Mouse (Mus musculus): Measurements from ENCODE around the gene Arntl2. TPM values are rescaled to one million over a fixed set of nuclear protein-coding genes. Genes with fewer than 3 reads are reported as not detected.

Arntl2 gene
- polyA plus RNA-seq, 1 experiment from 2014 or later = 1.4 TPM

DNA sequence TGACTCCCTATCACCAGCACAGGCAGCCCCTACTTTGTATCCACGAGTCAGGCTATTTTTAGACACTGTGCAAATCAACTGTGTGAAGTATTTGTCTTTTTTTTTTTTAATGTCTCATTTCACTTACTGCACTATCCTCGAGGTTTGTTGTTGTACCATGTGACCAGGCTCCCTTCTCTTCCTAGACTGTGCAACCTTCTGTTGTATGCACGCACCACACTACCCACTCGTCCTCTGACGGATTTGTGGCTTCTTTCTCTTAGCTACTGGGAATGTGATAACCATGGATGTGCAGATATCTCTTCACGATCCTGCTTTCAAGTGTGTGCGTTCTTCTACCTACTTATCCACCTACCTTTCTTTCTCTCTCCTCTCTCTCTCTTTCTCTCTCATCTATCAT is 41.5 kb downstream of the Arntl2 start:
- Histone ChIP-seq H3K27me3 (no peaks in the 10 kb centered on the region), H3K4me1 (no peaks in the 10 kb centered on the region), H3K4me3 (replicated peaks) (no peak overlapping the region), H3K27ac (no peak overlapping the region), H3K9ac (no peak overlapping the region), H3K4me2 (no peak overlapping the region), H3K9me3 (no peaks in the 10 kb centered on the region), H3K36me3 (replicated peaks) (no peaks in the 10 kb centered on the region)
- 78% methylated on average over 7 of the region's 7 CpGs for WGBS
- ATAC-seq (ENCODE audit: low FRiP score) = no peak

DNA sequence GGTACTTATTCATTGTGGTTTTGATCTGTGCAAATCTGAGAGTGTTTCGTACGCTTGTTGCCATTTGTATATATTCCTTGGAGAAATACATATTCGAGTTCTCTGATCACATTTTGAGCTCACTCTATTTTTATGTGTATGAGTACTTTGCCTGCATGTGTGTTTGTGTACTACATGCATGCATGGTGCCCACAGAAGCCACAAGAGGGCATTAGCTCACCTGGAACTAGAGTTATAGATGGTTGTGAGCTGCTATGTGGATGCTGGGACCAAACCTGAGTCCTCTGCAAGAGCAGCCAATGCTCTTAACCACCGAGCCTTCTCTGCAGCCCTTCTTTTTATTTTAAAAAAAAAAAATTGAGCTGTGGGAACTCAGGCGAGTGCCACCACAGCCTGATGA is 42.5 kb downstream of the Arntl2 start:
- no peaks in the 10 kb centered on the region for H3K9me3 ChIP-seq
- H3K27me3 ChIP-seq = no peaks in the 10 kb centered on the region
- H3K36me3 ChIP-seq (replicated peaks) = no peaks in the 10 kb centered on the region
- no peak overlapping the region for H3K4me2 ChIP-seq
- WGBS = 93% methylated on average over 5 of the region's 5 CpGs
- ATAC-seq (ENCODE audit: low FRiP score) = no peak
- no peak overlapping the region for H3K9ac ChIP-seq
- no peaks in the 10 kb centered on the region for H3K4me1 ChIP-seq
- no peak overlapping the region for H3K27ac ChIP-seq
- H3K4me3 ChIP-seq (replicated peaks) = no peak overlapping the region

DNA sequence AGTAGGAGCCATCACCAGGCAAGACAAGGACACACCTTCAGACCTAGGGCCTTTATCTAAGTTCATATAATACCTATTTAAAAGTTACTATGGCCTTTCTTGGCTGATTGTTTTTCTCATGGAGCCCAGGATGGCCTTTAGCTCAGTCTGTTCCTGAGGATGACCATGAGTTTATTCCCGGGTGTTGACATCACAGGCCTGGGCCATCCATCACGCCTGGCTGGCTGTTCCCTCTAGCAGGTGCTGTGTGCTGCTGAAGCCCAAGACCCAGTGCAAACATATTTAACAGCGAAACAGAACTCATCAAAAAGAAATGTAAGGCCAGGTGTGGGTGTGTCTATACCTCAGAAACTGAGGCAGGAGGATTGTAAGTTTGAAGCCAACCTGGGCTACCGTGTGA is 43.0 kb downstream of the Arntl2 start:
- H3K4me1 ChIP-seq = no peaks in the 10 kb centered on the region
- H3K27ac ChIP-seq = no peak overlapping the region
- H3K9ac ChIP-seq = no peak overlapping the region
- H3K27me3 ChIP-seq = no peaks in the 10 kb centered on the region
- no peak overlapping the region for H3K4me3 ChIP-seq (replicated peaks)
- H3K4me2 ChIP-seq = no peak overlapping the region
- 86% methylated on average over 4 of the region's 4 CpGs for WGBS
- no peaks in the 10 kb centered on the region for H3K9me3 ChIP-seq
- no peak for ATAC-seq (ENCODE audit: low FRiP score)
- H3K36me3 ChIP-seq (replicated peaks) = no peaks in the 10 kb centered on the region

- Histone ChIP-seq H3K27ac (no peak overlapping the region), H3K27me3 (no peaks in the 10 kb centered on the region), H3K4me1 (no peaks in the 10 kb centered on the region; the same call in 1 of the 2 replicates), H3K4me3 (replicated peaks) (no peak overlapping the region), H3K9me3 (no peaks in the 10 kb centered on the region), H3K9ac (no peak overlapping the region), H3K36me3 (replicated peaks) (no peaks in the 10 kb centered on the region), H3K4me2 (no peak overlapping the region)
- ATAC-seq (ENCODE audit: low FRiP score) = no peak
- 82% methylated on average over 6 of the region's 6 CpGs for WGBS
Measured at GRCm38 (mm10) chr6:146844867-146845266, 49.0 kb downstream of the Arntl2 start.

DNA sequence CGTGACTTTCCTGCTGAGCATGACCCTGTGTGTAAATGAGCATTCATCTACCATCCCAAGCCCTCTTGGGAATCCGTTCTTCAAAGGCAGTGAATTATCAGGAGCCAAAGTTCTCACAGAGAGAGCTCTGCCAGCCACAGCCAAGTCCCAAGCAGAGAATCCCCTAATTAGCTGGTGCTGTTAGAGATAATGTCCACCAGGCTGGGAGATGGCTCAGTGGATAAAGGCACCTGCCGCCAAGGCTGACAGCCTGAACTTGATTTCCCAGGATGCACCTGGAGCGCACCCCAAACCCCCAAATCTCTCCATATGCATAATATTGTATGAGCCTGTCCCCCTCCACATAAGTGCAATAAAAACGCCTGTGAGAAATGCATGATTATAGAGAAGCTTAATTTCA is 49.5 kb downstream of the Arntl2 start:
- no peak overlapping the region for H3K4me3 ChIP-seq (replicated peaks)
- no peaks in the 10 kb centered on the region for H3K9me3 ChIP-seq
- H3K36me3 ChIP-seq (replicated peaks) = no peaks in the 10 kb centered on the region
- no peaks in the 10 kb centered on the region for H3K27me3 ChIP-seq
- ATAC-seq (ENCODE audit: low FRiP score) = no peak
- no peaks in the 10 kb centered on the region; the same call in 1 of the 2 replicates for H3K4me1 ChIP-seq
- no peak overlapping the region for H3K9ac ChIP-seq
- H3K4me2 ChIP-seq = no peak overlapping the region
- WGBS = 72% methylated on average over 5 of the region's 5 CpGs
- H3K27ac ChIP-seq = no peak overlapping the region

- H3K9ac ChIP-seq = no peak overlapping the region
- H3K4me2 ChIP-seq = no peak overlapping the region
- H3K27me3 ChIP-seq = no peaks in the 10 kb centered on the region
- no peak overlapping the region for H3K4me3 ChIP-seq (replicated peaks)
- H3K27ac ChIP-seq = no peak overlapping the region
- 85% methylated on average over 15 of the region's 15 CpGs for WGBS
- no peak for ATAC-seq (ENCODE audit: low FRiP score)
- no peaks in the 10 kb centered on the region for H3K36me3 ChIP-seq (replicated peaks)
- H3K9me3 ChIP-seq = no peaks in the 10 kb centered on the region
- H3K4me1 ChIP-seq = no peaks in the 10 kb centered on the region; the same call in 1 of the 2 replicates
Measured at GRCm38 (mm10) chr6:146845961-146846750, 50.3 kb downstream of the Arntl2 start.

- no peak for ATAC-seq (ENCODE audit: low FRiP score)
- Histone ChIP-seq H3K4me1 (no peaks in the 10 kb centered on the region; the same call in 1 of the 2 replicates), H3K36me3 (replicated peaks) (no peaks in the 10 kb centered on the region), H3K27ac (no peak overlapping the region), H3K4me3 (replicated peaks) (no peak overlapping the region), H3K4me2 (no peak overlapping the region), H3K27me3 (no peaks in the 10 kb centered on the region), H3K9me3 (no peaks in the 10 kb centered on the region), H3K9ac (no peak overlapping the region)
- 79% methylated on average over 3 of the region's 3 CpGs for WGBS
Measured at GRCm38 (mm10) chr6:146847402-146847801, 51.5 kb downstream of the Arntl2 start.

DNA sequence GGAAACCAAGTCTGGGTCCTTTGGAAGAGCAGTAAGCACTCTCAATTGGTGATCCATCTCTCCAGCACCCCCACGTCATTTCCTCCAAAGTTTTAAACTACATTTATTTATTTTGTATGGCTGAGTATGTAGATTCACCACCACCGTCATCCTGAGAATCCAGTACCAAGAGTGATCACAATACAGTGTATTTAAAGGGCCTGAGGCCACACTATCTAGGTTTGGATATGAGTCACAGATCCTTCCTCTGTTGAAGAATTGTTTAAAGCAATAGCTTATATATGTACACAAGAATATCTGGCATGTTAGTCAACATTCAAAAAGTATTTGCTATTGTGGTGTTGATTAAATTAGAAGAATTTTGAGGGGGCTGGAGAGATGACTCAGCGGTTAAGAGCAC is 52.4 kb downstream of the Arntl2 start:
- no peak overlapping the region for H3K27ac ChIP-seq
- no peak overlapping the region for H3K4me3 ChIP-seq (replicated peaks)
- H3K9ac ChIP-seq = no peak overlapping the region
- no peaks in the 10 kb centered on the region for H3K36me3 ChIP-seq (replicated peaks)
- no peaks in the 10 kb centered on the region for H3K9me3 ChIP-seq
- H3K27me3 ChIP-seq = no peaks in the 10 kb centered on the region
- WGBS = 84% methylated on average over 3 of the region's 3 CpGs
- no peaks in the 10 kb centered on the region; the same call in 1 of the 2 replicates for H3K4me1 ChIP-seq
- no peak for ATAC-seq (ENCODE audit: low FRiP score)
- no peak overlapping the region for H3K4me2 ChIP-seq

DNA sequence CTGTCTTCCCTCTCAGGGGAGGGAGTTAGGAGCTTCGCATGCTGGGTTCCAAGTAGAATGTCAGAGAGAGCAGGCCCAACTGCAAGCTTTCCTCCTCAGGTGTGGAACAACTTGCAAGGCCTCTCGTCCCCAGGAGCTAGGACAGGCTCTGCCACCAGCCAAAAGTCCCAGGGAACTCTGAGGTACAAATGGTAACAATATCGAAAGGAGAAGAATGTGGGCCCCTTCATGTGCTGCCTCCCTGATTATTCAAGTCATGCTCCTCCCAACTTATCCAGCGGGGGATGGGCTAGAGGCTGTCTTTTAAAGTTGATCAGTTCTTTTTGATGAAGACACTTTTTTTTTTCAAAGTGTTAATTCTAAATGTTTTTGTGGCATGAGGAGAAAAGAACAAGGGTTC is 54.2 kb downstream of the Arntl2 start, which contains the start of gene Smco2:
Gene Smco2, plus strand, starts transcription at position 55 of the 400 bp plus-strand sequence.
- WGBS = 74% methylated on average over 4 of the region's 4 CpGs
- no peak within 1 kb of the TSS for H3K4me2 ChIP-seq
- no peaks in the 10 kb centered on the region for H3K36me3 ChIP-seq (replicated peaks)
- no peaks in the 10 kb centered on the region for H3K27me3 ChIP-seq
- H3K9me3 ChIP-seq = no peaks in the 10 kb centered on the region
- no peak within 1 kb of the TSS for H3K9ac ChIP-seq
- no peak within 1 kb of the TSS for H3K27ac ChIP-seq
- H3K4me3 ChIP-seq (replicated peaks) = no peak within 1 kb of the TSS
- H3K4me1 ChIP-seq = no peaks in the 10 kb centered on the region; the same call in 1 of the 2 replicates
- ATAC-seq (ENCODE audit: low FRiP score) = no peak

GRCm38 (mm10) chr6:146851916-146852315 is 56.1 kb downstream of the Arntl2 start:
- Histone ChIP-seq H3K4me2 (no peak overlapping the region), H3K9ac (no peak overlapping the region), H3K9me3 (no peaks in the 10 kb centered on the region), H3K36me3 (replicated peaks) (no peaks in the 10 kb centered on the region), H3K27me3 (no peaks in the 10 kb centered on the region), H3K27ac (no peak overlapping the region), H3K4me3 (replicated peaks) (no peak overlapping the region), H3K4me1 (no peaks in the 10 kb centered on the region)
- WGBS = 76% methylated on average over 3 of the region's 3 CpGs
- no peak for ATAC-seq (ENCODE audit: low FRiP score)

- Histone ChIP-seq H3K4me3 (replicated peaks) (no peak overlapping the region), H3K27ac (no peak overlapping the region), H3K9me3 (no peaks in the 10 kb centered on the region), H3K4me2 (no peak overlapping the region), H3K9ac (no peak overlapping the region), H3K4me1 (no peaks in the 10 kb centered on the region), H3K36me3 (replicated peaks) (no peaks in the 10 kb centered on the region), H3K27me3 (no peaks in the 10 kb centered on the region)
- no peak for ATAC-seq (ENCODE audit: low FRiP score)
- WGBS = 87% methylated on average over 4 of the region's 4 CpGs
Measured at GRCm38 (mm10) chr6:146852739-146853138, 56.9 kb downstream of the Arntl2 start.

DNA sequence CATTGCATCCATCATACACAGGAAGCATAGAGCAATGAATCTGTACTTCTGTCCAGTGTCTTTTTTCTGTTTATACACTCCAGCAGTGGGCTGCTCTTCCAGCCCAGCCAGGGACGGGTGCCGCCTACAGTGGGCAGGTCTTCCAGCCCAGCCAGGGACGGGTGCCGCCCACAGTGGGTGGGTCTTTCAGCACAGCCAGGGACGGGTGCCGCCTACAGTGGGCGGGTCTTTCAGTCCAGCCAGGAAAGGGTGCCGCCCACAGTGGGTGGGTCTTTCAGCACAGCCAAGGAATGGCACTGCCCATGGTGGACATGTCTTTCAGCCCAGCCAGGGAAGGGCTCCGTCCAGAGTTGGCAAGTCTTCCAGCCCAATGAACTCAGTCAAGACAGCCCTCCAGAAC is 59.3 kb downstream of the Arntl2 start:
- Histone ChIP-seq H3K27ac (no peak overlapping the region), H3K9ac (no peak overlapping the region), H3K4me1 (no peaks in the 10 kb centered on the region), H3K27me3 (no peaks in the 10 kb centered on the region), H3K4me2 (no peak overlapping the region), H3K4me3 (replicated peaks) (no peak overlapping the region), H3K36me3 (replicated peaks) (no peaks in the 10 kb centered on the region), H3K9me3 (no peaks in the 10 kb centered on the region)
- 97% methylated on average over 9 of the region's 9 CpGs for WGBS
- peak; percentile 53; the same call in 1 of the 2 replicates for ATAC-seq (ENCODE audit: low FRiP score)

GRCm38 (mm10) chr6:146857386-146857785 is 61.5 kb downstream of the Arntl2 start:
- H3K9me3 ChIP-seq = no peaks in the 10 kb centered on the region
- no peaks in the 10 kb centered on the region for H3K4me1 ChIP-seq
- no peak for ATAC-seq (ENCODE audit: low FRiP score)
- no peak overlapping the region for H3K27ac ChIP-seq
- WGBS = 96% methylated on average over 2 of the region's 2 CpGs
- no peaks in the 10 kb centered on the region for H3K36me3 ChIP-seq (replicated peaks)
- H3K4me2 ChIP-seq = no peak overlapping the region
- no peak overlapping the region for H3K4me3 ChIP-seq (replicated peaks)
- no peaks in the 10 kb centered on the region for H3K27me3 ChIP-seq
- H3K9ac ChIP-seq = no peak overlapping the region

Measured in forebrain, embryonic 12.5 days (tissue).